Mouse (Mus musculus) liver, postnatal 0 days (tissue): ENCODE data around the gene Nceh1. TPM values are rescaled to one million over a fixed set of nuclear protein-coding genes. Genes with fewer than 3 reads are reported as not detected.

Experiments used
- ATAC-seq: fragments of 200-750 bp; cut with Nextera tagmentation; 2 replicates; pipeline ENCODE4 v1.8.0; 2017; ENCODE audit warnings: mild to moderate bottlenecking, moderate library complexity
- DNase-seq: peaks from one replicate; pipeline ENCODE4 v3.0.0-alpha.2; 2016
- H3K27ac ChIP-seq: fragments of 300-500 bp; sonication (generic); 2 replicates; pipeline ENCODE4 v1.5.1; 2014; ENCODE audit warnings: antibody characterized with exemption, moderate library complexity, mild to moderate bottlenecking, low read depth
- H3K27me3 ChIP-seq: fragments of 300-500 bp; sonication (generic); 2 replicates; pipeline ENCODE4 v1.6.1; 2014; ENCODE audit warnings: low read length, control low read depth, mixed read lengths; ENCODE audit not compliant: insufficient read depth
- H3K36me3 ChIP-seq: fragments of 300-500 bp; sonication (generic); replicated peaks from 2 replicates; pipeline ENCODE4 v1.6.1; 2014; ENCODE audit warnings: mild to moderate bottlenecking, control low read depth, low read length, moderate library complexity, mixed read lengths; ENCODE audit not compliant: insufficient read depth
- H3K4me1 ChIP-seq: fragments of 300-500 bp; sonication (generic); 2 replicates; pipeline ENCODE4 v1.6.1; 2014; ENCODE audit warnings: antibody characterized with exemption, mild to moderate bottlenecking, control low read depth; ENCODE audit not compliant: insufficient read depth
- H3K4me2 ChIP-seq: fragments of 300-500 bp; sonication (generic); 2 replicates; pipeline ENCODE4 v1.6.1; 2014; ENCODE audit warnings: low read depth, mild to moderate bottlenecking, low read length, moderate library complexity, mixed read lengths
- H3K4me3 ChIP-seq: fragments of 300-500 bp; sonication (generic); 2 replicates; pipeline ENCODE4 v1.5.1; 2014; ENCODE audit warnings: low read depth, low read length
- H3K9ac ChIP-seq: fragments of 300-500 bp; sonication (generic); replicated peaks from 2 replicates; pipeline ENCODE4 v1.6.1; 2014; ENCODE audit warnings: mild to moderate bottlenecking, moderate library complexity
- H3K9me3 ChIP-seq: fragments of 300-500 bp; sonication (generic); 2 replicates; pipeline ENCODE4 v1.6.1; 2016; ENCODE audit warnings: mild to moderate bottlenecking, control low read depth, low read length, mixed read lengths
- CTCF ChIP-seq: sonication (generic); IDR thresholded peaks from 2 replicates; pipeline ENCODE4 v1.5.1; 2016; ENCODE audit warnings: antibody characterized with exemption, low read depth
- EP300 ChIP-seq: IDR thresholded peaks from 2 replicates; pipeline ENCODE4 v1.6.1; 2016; ENCODE audit warnings: antibody characterized with exemption, low read depth, mild to moderate bottlenecking
- WGBS: fragments of 180-500 bp; shearing (Covaris S2); extraction: QIAGEN DNeasy Blood & Tissue Kit; methylation state at CpG from one replicate; pipeline ENCODE4 v1.1.7; 2014; ENCODE audit not compliant: insufficient replicate concordance; 5-methylcytosine and 5-hydroxymethylcytosine counted together
- polyA plus RNA-seq: library from polyadenylated mRNA; unstranded; fragments of >200 nt; fragmentation: Nextera tagmentation; extraction: Ambion mirVana; gene quantifications from 2 replicates; pipeline ENCODE4 v1.2.1, GENCODE M21; 2015

Nceh1 gene
- polyA plus RNA-seq, 1 experiment from 2014 or later: 23.9 TPM

- 79% methylated on average over 2 of the region's 2 CpGs for whole genome bisulfite sequencing
- TF ChIP-seq CTCF (no peak), EP300 (no peak)
- Histone ChIP-seq H3K4me2 (no peak overlapping the region), H3K9me3 (no peaks in the 10 kb centered on the region), H3K4me3 (no peak overlapping the region), H3K36me3 (peaks cover 11% of the 10 kb centered on the region), H3K27ac (no peak overlapping the region), H3K9ac (no peak overlapping the region), H3K27me3 (no peaks in the 10 kb centered on the region), H3K4me1 (no peaks in the 10 kb centered on the region)
- ATAC-seq: no peak
- DNase-seq: no peak
Observed at GRCm38 (mm10) chr3:27246166-27246565, 63.4 kb downstream of the Nceh1 start.

GRCm38 (mm10) chr3:27247785-27248184 lies 65.0 kb downstream of the Nceh1 start:
- Histone ChIP-seq H3K9me3 (no peaks in the 10 kb centered on the region), H3K27me3 (no peaks in the 10 kb centered on the region), H3K27ac (no peak overlapping the region), H3K4me3 (no peak overlapping the region), H3K4me1 (no peaks in the 10 kb centered on the region), H3K36me3 (peaks cover 3% of the 10 kb centered on the region; the same call in 1 of the 2 replicates), H3K9ac (no peak overlapping the region), H3K4me2 (no peak overlapping the region)
- TF ChIP-seq CTCF (no peak), EP300 (no peak)
- WGBS: 83% methylated on average over 1 of the region's 1 CpGs
- no peak for DNase-seq
- ATAC-seq: no peak

- ATAC-seq: no peak
- TF ChIP-seq EP300: no peak
- TF ChIP-seq CTCF: no peak
- Histone ChIP-seq H3K4me1 (no peaks in the 10 kb centered on the region), H3K27ac (no peak overlapping the region), H3K36me3 (0 out of 2 replicates have a peak, but pooled peaks cover 1% of the 10 kb centered on the region), H3K4me3 (no peak overlapping the region), H3K9ac (no peak overlapping the region), H3K27me3 (no peaks in the 10 kb centered on the region), H3K4me2 (no peak overlapping the region), H3K9me3 (no peaks in the 10 kb centered on the region)
- DNase-seq: no peak
- 77% methylated on average over 9 of the region's 9 CpGs for WGBS
Observed at GRCm38 (mm10) chr3:27249030-27249429, 66.3 kb downstream of the Nceh1 start.

- H3K27me3 ChIP-seq: no peaks in the 10 kb centered on the region
- no peak overlapping the region for H3K4me3 ChIP-seq
- ATAC-seq (no peak), DNase-seq (no peak)
- WGBS: 37% methylated on average over 7 of the region's 7 CpGs
- TF ChIP-seq CTCF (peak; percentile 42), EP300 (no peak)
- H3K4me1 ChIP-seq: no peaks in the 10 kb centered on the region
- H3K36me3 ChIP-seq: no peaks in the 10 kb centered on the region
- no peak overlapping the region for H3K27ac ChIP-seq
- no peak overlapping the region for H3K4me2 ChIP-seq
- no peaks in the 10 kb centered on the region for H3K9me3 ChIP-seq
- no peak overlapping the region for H3K9ac ChIP-seq
Observed at GRCm38 (mm10) chr3:27250936-27251335, 68.2 kb downstream of the Nceh1 start.

GRCm38 (mm10) chr3:27258461-27258860 lies 75.7 kb downstream of the Nceh1 start:
- DNase-seq (peak; percentile 23), ATAC-seq (0 out of 2 replicates have a peak, but pooled peaks have one; percentile 13)
- H3K9ac ChIP-seq: peak overlapping the region; percentile 51; the same call in 1 of the 2 replicates
- peak overlapping the region; percentile 59 for H3K4me2 ChIP-seq
- TF ChIP-seq CTCF (no peak), EP300 (no peak)
- 46% methylated on average over 10 of the region's 10 CpGs for WGBS
- no peaks in the 10 kb centered on the region for H3K36me3 ChIP-seq
- peak overlapping the region; percentile 46 for H3K4me3 ChIP-seq
- no peaks in the 10 kb centered on the region for H3K27me3 ChIP-seq
- H3K9me3 ChIP-seq: no peaks in the 10 kb centered on the region
- no peak overlapping the region for H3K27ac ChIP-seq
- H3K4me1 ChIP-seq: no peaks in the 10 kb centered on the region

- no peak for ATAC-seq
- DNase-seq: no peak
Observed at GRCm38 (mm10) chr3:27260393-27260792, 77.6 kb downstream of the Nceh1 start.

GRCm38 (mm10) chr3:27267327-27267726 lies 84.6 kb downstream of the Nceh1 start:
- no peak overlapping the region for H3K4me2 ChIP-seq
- TF ChIP-seq EP300 (no peak), CTCF (no peak)
- DNase-seq: no peak

More at GRCm38 (mm10) chr3:27260393-27260792, 77.6 kb downstream of the Nceh1 start:
- no peaks in the 10 kb centered on the region for H3K36me3 ChIP-seq
- no peak overlapping the region for H3K4me2 ChIP-seq
- no peak overlapping the region for H3K9ac ChIP-seq
- no peaks in the 10 kb centered on the region for H3K4me1 ChIP-seq
- H3K27me3 ChIP-seq: no peaks in the 10 kb centered on the region
- H3K9me3 ChIP-seq: no peaks in the 10 kb centered on the region
- TF ChIP-seq CTCF (no peak), EP300 (no peak)
- H3K4me3 ChIP-seq: no peak overlapping the region
- H3K27ac ChIP-seq: no peak overlapping the region
- 85% methylated on average over 2 of the region's 2 CpGs for WGBS

More at GRCm38 (mm10) chr3:27267327-27267726, 84.6 kb downstream of the Nceh1 start:
- H3K4me1 ChIP-seq: peaks cover 10% of the 10 kb centered on the region
- no peaks in the 10 kb centered on the region for H3K36me3 ChIP-seq
- no peak for ATAC-seq
- H3K27me3 ChIP-seq: no peaks in the 10 kb centered on the region
- no peak overlapping the region for H3K4me3 ChIP-seq
- H3K9ac ChIP-seq: no peak overlapping the region
- no peaks in the 10 kb centered on the region for H3K9me3 ChIP-seq
- WGBS: 73% methylated on average over 5 of the region's 5 CpGs
- H3K27ac ChIP-seq: no peak overlapping the region
